Mouse (Mus musculus) neural tube, embryonic 11.5 days (tissue): ENCODE results near the gene Plac1. TPM values are rescaled to one million over a fixed set of nuclear protein-coding genes. Genes with fewer than 3 reads are reported as not detected.

Experiments used
- ATAC-seq: fragments of 200-750 bp; cut with Nextera tagmentation; 2 replicates; pipeline ENCODE4 v1.8.0; 2017; ENCODE audit warnings: moderate number of reproducible peaks, mild to moderate bottlenecking, moderate TSS enrichment, moderate library complexity; ENCODE audit not compliant: insufficient read depth, low FRiP score, low TSS enrichment
- DNase-seq: peaks from one replicate; pipeline ENCODE4 v3.0.0-alpha.2; 2015; ENCODE audit warnings: low spot score
- H3K27ac ChIP-seq: fragments of 300-500 bp; sonication (generic); 2 replicates; pipeline ENCODE4 v1.5.1; 2014; ENCODE audit warnings: low read depth, mild to moderate bottlenecking, low read length
- H3K27me3 ChIP-seq: fragments of 300-500 bp; sonication (generic); 2 replicates; pipeline ENCODE4 v1.6.1; 2014; ENCODE audit warnings: mild to moderate bottlenecking, low read length, mixed read lengths; ENCODE audit not compliant: control insufficient read depth, insufficient read depth
- H3K36me3 ChIP-seq: fragments of 300-500 bp; sonication (generic); 2 replicates; pipeline ENCODE4 v1.6.1; 2014; ENCODE audit warnings: mild to moderate bottlenecking, low read length, moderate library complexity, mixed read lengths; ENCODE audit not compliant: control insufficient read depth, insufficient read depth
- H3K4me1 ChIP-seq: fragments of 300-500 bp; sonication (generic); 2 replicates; pipeline ENCODE4 v1.6.1; 2014; ENCODE audit warnings: low read length, mixed read lengths; ENCODE audit not compliant: control insufficient read depth, insufficient read depth
- H3K4me2 ChIP-seq: fragments of 300-500 bp; sonication (generic); 2 replicates; pipeline ENCODE4 v1.6.1; 2014; ENCODE audit warnings: low read depth, mild to moderate bottlenecking, moderate library complexity
- H3K4me3 ChIP-seq: fragments of 300-500 bp; sonication (generic); 2 replicates; pipeline ENCODE4 v1.5.1; 2014; ENCODE audit warnings: low read depth, low read length
- H3K9ac ChIP-seq: fragments of 300-500 bp; sonication (generic); 2 replicates; pipeline ENCODE4 v1.6.1; 2014; ENCODE audit warnings: mild to moderate bottlenecking, low read length
- H3K9me3 ChIP-seq: fragments of 300-500 bp; sonication (generic); 2 replicates; pipeline ENCODE4 v1.6.1; 2016; ENCODE audit warnings: low read length; ENCODE audit not compliant: control insufficient read depth
- WGBS: fragments of 180-500 bp; shearing (Covaris S2); extraction: QIAGEN DNeasy Blood & Tissue Kit; methylation state at CpG from one replicate; pipeline ENCODE4 v1.1.7; 2014; 5-methylcytosine and 5-hydroxymethylcytosine counted together
- polyA plus RNA-seq: library from polyadenylated mRNA; unstranded; fragments of >200 nt; fragmentation: Nextera tagmentation; extraction: Ambion mirVana; gene quantifications from 2 replicates; pipeline ENCODE4 v1.2.1, GENCODE M21; 2014

Plac1 gene
- polyA plus RNA-seq, 1 experiment from 2014 or later: 2.6 TPM

DNA sequence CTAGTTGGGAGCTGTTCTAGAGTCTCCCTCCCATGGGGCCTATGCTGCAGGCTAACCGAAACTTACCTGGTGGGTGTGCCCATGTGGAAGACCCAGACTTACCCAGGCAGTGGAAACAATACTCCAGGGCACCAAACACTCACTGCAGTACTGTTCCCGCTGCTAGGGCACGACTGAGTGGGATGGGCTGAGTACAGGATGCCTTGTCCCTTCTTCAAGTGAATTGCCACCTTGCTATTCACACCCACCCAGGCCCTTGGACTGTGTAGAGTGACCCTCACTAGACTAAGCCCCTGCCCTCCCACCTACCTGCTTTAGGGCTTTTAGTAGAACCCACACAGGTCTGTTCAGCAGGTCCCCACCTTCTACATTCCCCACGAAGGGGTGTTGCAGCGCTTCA lies 186.0 kb downstream of the Plac1 start:
- 69% methylated on average over 5 of the region's 5 CpGs for WGBS
- ATAC-seq: no peak
- no peaks in the 10 kb centered on the region for H3K36me3 ChIP-seq
- DNase-seq: no peak
- no peak overlapping the region for H3K9ac ChIP-seq
- H3K4me1 ChIP-seq: no peaks in the 10 kb centered on the region
- no peaks in the 10 kb centered on the region for H3K9me3 ChIP-seq
- no peak overlapping the region for H3K4me2 ChIP-seq
- H3K27ac ChIP-seq: no peak overlapping the region
- H3K4me3 ChIP-seq: no peak overlapping the region
- H3K27me3 ChIP-seq: peaks cover 3% of the 10 kb centered on the region

DNA sequence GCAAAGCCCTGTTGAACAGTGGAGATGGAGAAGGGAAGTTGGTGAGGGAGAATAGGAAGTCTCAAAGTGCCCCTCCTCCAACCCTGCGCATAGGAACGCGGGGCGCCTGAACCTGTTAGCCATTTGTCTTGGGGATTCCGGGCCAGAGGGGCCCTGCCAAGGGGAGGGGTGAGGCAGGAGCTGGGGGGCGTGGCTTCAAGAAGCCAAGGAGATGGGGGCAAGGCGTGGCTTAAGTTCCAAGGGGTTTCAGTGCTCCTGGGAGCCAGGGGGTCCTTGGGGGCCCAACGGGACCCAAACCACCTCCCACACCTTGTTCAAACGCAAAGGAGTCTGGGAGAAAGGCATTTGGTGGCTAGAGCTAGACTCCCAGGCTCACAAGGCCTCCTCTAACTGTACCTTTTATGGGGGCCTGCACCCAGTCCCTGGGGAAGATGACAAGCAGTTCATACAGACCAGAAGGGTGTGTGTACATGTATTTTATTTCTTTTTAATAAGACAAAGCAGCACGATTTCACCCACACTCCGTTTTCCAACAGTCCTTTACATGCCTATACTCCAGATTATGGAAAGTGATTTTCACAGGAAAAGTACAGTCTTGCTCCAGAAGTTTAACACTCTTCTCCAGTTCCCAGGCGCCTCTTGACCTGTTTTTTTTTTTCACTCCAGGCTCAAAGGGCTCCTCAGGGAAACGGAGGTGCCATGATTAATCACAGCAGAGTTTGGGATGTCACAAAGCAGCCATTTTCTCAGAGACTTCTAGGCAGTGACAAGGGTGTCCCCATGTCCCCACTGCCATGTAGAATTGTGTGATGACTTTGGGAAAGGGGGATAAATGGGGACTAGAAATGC lies 187.0 kb downstream of the Plac1 start:
- no peak for ATAC-seq
- Histone ChIP-seq H3K4me2 (peak overlapping the region; percentile 25), H3K4me1 (no peaks in the 10 kb centered on the region), H3K27me3 (no peaks in the 10 kb centered on the region; the same call in 1 of the 2 replicates), H3K4me3 (no peak overlapping the region), H3K9ac (no peak overlapping the region; the same call in 1 of the 2 replicates), H3K36me3 (no peaks in the 10 kb centered on the region), H3K27ac (no peak overlapping the region), H3K9me3 (no peaks in the 10 kb centered on the region)
- DNase-seq: peak; percentile 55
- 9% methylated on average over 13 of the region's 13 CpGs for WGBS

DNA sequence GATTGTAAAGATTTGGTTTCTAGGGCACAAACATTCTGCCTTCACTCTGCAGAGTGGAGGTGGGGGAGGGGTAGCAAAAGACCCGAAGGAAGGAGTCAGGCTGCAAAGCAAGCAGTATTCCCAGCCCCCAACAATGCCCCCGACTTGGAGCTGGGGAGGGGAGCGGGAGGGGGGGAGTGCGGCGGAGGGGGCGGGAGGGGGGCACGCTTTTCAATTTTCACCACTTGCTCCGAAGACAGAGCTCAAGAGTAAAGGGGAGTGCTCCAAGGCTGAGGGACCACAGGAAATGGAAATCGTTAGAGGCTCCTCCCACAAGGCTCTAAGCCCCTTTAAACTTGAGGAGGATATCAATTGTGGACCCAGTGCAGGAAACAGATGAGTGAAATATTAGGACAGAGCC lies 189.6 kb downstream of the Plac1 start:
- Histone ChIP-seq H3K4me1 (no peaks in the 10 kb centered on the region), H3K4me3 (no peak overlapping the region; the same call in 1 of the 2 replicates), H3K36me3 (no peaks in the 10 kb centered on the region), H3K4me2 (peak overlapping the region; percentile 19; the same call in 1 of the 2 replicates), H3K9ac (no peak overlapping the region), H3K9me3 (no peaks in the 10 kb centered on the region), H3K27ac (no peak overlapping the region), H3K27me3 (no peaks in the 10 kb centered on the region)
- no peak for DNase-seq
- no peak; the same call in 1 of the 2 replicates for ATAC-seq
- 19% methylated on average over 4 of the region's 9 CpGs for WGBS

DNA sequence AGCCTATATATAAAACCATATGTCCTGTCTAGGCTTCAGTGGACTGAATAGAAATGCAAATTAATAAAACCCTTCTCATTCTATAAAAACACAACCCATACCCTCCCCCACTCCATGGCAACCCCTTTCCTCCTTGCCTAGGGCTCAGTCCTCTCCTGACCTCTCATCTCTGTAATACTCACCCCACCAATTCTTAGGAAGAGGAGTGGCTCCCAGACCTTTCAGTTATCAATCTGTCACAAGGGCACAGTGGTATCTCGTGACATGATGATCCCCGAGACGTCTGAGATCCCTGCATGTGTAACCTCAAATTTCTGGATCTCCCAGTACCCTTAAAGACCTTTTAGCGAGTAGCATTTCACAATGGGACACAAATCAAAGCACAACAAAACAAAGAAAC lies 190.7 kb downstream of the Plac1 start:
- H3K9ac ChIP-seq: no peak overlapping the region
- no peaks in the 10 kb centered on the region for H3K4me1 ChIP-seq
- no peaks in the 10 kb centered on the region for H3K9me3 ChIP-seq
- H3K27me3 ChIP-seq: no peaks in the 10 kb centered on the region
- H3K36me3 ChIP-seq: no peaks in the 10 kb centered on the region
- no peak for ATAC-seq
- H3K4me3 ChIP-seq: no peak overlapping the region
- no peak overlapping the region for H3K27ac ChIP-seq
- no peak overlapping the region for H3K4me2 ChIP-seq
- WGBS: 27% methylated on average over 4 of the region's 4 CpGs
- DNase-seq: no peak

DNA sequence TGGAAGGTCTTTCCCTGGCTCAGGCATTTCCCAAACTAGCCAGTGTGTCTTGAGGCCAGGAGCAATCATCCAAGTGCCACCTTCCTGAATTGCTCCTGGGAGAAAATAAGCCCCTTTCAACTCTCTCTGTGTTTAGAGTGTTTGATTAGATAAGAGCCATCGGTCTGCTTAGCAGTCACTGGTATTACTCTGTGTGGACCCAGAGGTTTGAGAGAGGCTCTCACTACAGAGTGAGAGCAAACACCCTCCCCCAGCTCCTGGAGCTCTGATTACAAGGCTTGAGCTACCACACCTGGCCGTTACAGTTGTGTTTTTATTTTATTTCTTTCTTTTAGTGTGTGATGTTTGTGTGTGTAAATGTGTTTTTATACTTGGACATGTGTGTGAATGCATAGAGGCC lies 193.0 kb downstream of the Plac1 start:
- Histone ChIP-seq H3K36me3 (no peaks in the 10 kb centered on the region), H3K9me3 (no peaks in the 10 kb centered on the region), H3K4me1 (no peaks in the 10 kb centered on the region), H3K4me3 (no peak overlapping the region), H3K4me2 (no peak overlapping the region), H3K27ac (no peak overlapping the region), H3K9ac (no peak overlapping the region), H3K27me3 (no peaks in the 10 kb centered on the region)
- WGBS: 47% methylated on average over 2 of the region's 2 CpGs
- no peak for DNase-seq
- ATAC-seq: no peak

DNA sequence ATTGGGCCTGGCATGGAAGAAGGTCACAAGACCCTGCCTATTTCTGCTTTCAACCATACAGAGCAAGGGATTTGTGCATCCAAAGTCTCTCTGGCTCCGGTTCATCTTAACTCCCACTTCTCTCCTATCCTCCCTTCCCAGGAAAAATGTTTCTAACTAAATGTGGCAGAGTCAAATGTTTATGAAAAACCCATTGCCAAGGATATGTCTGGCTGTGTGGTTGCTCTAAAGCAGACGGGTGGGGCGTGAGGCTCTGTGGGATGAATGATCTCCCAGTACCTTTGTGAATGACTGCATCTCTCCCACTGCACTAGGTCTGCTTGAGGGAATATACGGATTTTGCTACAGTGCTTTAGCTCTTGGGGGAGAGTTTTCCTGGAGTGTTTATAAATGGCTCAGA lies 193.9 kb downstream of the Plac1 start:
- Histone ChIP-seq H3K9me3 (no peaks in the 10 kb centered on the region), H3K4me1 (no peaks in the 10 kb centered on the region), H3K36me3 (no peaks in the 10 kb centered on the region), H3K27ac (no peak overlapping the region), H3K27me3 (no peaks in the 10 kb centered on the region), H3K9ac (no peak overlapping the region), H3K4me3 (no peak overlapping the region), H3K4me2 (no peak overlapping the region)
- WGBS: 79% methylated on average over 4 of the region's 4 CpGs
- DNase-seq: no peak
- ATAC-seq: no peak

DNA sequence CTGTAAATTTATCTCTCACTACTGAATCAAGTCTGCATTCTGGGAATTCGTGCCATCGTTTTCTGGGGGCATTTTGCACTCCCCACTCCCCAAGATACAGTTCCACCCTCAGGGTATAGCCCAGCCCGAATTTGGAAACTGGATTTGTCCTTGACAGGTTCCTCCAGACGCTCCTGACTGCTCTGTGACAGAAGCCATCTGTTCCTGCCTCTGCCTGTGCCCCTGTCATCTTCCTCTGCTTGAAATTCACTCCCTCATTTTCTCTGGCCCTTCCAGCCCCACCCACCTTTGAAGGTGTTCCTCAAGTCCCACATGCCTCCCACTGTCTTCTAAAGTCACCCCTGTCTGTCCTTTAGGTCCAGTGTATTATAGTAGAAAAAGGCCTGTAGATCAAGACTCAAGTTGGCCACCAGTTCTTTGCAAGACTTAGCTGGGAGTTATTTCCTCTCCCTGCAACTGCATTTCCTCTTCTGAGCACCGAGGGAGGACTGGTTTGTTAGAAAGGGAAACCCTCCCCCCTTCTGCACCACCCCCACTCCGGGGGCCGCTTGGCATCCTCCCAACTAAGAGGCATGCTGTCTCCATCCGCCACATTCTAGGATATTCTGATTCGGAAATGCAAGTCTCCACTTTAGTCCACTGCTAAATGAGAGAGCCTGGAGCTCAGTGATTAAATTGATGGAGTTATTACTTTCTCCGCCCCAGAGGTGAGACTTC lies 194.6 kb downstream of the Plac1 start:
- Histone ChIP-seq H3K27me3 (no peaks in the 10 kb centered on the region), H3K36me3 (no peaks in the 10 kb centered on the region), H3K9ac (no peak overlapping the region), H3K4me3 (no peak overlapping the region), H3K9me3 (no peaks in the 10 kb centered on the region), H3K4me1 (no peaks in the 10 kb centered on the region), H3K4me2 (no peak overlapping the region), H3K27ac (no peak overlapping the region)
- DNase-seq (no peak), ATAC-seq (no peak)
- 53% methylated on average over 10 of the region's 10 CpGs for WGBS

DNA sequence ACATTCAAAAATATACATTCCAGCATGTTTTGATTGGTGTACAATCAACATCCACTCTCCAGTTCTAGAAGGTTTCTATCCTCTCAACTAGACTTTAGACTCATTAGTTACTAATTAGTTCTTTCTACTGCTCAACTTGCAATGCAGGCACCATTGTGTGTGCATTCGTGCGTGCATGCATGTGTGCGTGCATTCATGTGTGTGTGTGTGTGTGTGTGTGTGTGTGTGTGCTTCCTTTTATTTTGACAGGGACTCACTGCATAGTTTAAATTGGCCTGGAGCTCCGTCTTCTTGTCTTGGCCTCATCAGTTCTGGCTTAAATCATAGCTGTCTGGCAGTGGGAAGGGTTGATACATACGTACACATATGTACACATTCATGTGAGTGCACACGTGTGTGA lies 198.9 kb downstream of the Plac1 start:
- ATAC-seq (no peak), DNase-seq (no peak)
- Histone ChIP-seq H3K36me3 (no peaks in the 10 kb centered on the region), H3K4me1 (no peaks in the 10 kb centered on the region), H3K27me3 (no peaks in the 10 kb centered on the region), H3K27ac (no peak overlapping the region), H3K9ac (no peak overlapping the region), H3K4me3 (no peak overlapping the region), H3K4me2 (no peak overlapping the region), H3K9me3 (no peaks in the 10 kb centered on the region)
- WGBS: 81% methylated on average over 6 of the region's 6 CpGs

DNA sequence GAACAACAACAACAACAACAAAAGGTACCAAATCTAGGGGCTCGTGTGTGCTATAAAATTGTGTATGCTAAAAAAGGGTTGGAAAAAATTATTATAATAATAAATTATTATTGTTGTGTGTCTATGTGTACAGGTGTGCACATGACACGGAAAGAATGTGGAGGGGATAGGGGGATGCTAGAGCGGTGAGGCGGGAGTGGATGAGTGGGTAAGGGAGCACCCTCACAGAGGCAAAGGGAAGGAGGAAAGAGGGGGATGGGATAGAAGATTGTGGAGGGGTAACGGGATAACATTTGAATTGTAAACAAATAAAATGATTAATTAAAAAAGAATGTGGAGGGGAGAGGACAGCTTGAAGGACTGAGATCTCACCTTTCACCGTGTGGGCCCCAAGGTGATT lies 199.8 kb downstream of the Plac1 start:
- Histone ChIP-seq H3K27me3 (no peaks in the 10 kb centered on the region), H3K4me3 (no peak overlapping the region), H3K4me2 (no peak overlapping the region), H3K4me1 (no peaks in the 10 kb centered on the region), H3K9ac (no peak overlapping the region), H3K27ac (no peak overlapping the region), H3K9me3 (no peaks in the 10 kb centered on the region), H3K36me3 (no peaks in the 10 kb centered on the region)
- WGBS: 90% methylated on average over 6 of the region's 6 CpGs
- ATAC-seq: no peak
- DNase-seq: no peak
